Comparison of ENCODE assay signal across 23 mouse cellular contexts in the genomic region with DNA sequence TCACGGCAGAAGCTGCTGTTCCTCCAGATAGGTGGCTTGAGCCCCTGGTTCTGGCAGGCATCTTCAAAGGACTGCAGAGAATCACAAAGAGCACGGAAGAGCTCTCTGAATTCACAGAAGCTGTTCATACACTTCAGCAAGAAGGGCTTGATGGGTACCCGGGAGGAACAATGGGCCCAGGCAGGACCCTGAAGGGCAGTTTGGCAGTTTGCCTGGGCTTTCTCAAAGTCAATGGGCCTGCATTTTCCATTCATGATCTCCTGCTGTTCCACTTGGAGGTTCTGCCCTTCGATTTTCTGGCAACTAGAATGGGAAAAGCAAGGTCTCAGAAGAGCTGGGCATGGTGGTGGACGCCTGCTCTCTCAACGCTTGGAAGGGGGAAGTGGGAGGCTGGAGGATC. TPM values are rescaled to one million over a fixed set of nuclear protein-coding genes. Genes with fewer than 3 reads are reported as not detected.
DNase-seq lines count a peak whose midpoint lies in the region; ATAC-seq lines count a peak whose summit lies in the region.
"Had no signal": no experiment of that assay in that cellular context is flagged by ENCODE, and none has a peak within 500 bp of the region (broad histone marks: within the 10 kb centered on the region; RNA-seq: fewer than 3 reads in every experiment).

No protein-coding gene starts in this region.

- ATAC-seq in frontal cortex, adult (ENCODE audit: low TSS enrichment) = no peak
- ATAC-seq in kidney, embryonic 14.5 days (ENCODE audit: low FRiP score, low TSS enrichment) = no peak
- ATAC-seq: activated CD4-positive, CD25-positive, alpha-beta regulatory T cell, adult 4 months; intestine, postnatal 0 days; midbrain, embryonic 16.5 days had no signal

- intact Hi-C loops in left cerebral cortex, postnatal 4 days (cut with DNase I) = no loop called here
- intact Hi-C loops in left cerebral cortex, postnatal 36 days (cut with DNase I) = no loop called here

- H3K9ac ChIP-seq in kidney, embryonic 14.5 days (ENCODE audit: low read depth, low read length) = no peak overlapping the region
- H3K9ac ChIP-seq: embryonic facial prominence, embryonic 12.5 days; hindbrain, embryonic 15.5 days; limb, embryonic 13.5 days; liver, embryonic 13.5 days; lung, embryonic 15.5 days; stomach, embryonic 15.5 days had no signal

- no peaks in the 10 kb centered on the region for H3K36me3 ChIP-seq in kidney, embryonic 14.5 days (ENCODE audit: control insufficient read depth, insufficient read depth, low read length)
- H3K36me3 ChIP-seq: embryonic facial prominence, embryonic 12.5 days; hindbrain, embryonic 15.5 days; limb, embryonic 13.5 days; liver, embryonic 13.5 days; lung, embryonic 15.5 days; stomach, embryonic 15.5 days had no signal

- WGBS in kidney, embryonic 14.5 days = 74% methylated on average over 6 of the region's 6 CpGs

- H3K27ac ChIP-seq in kidney, embryonic 14.5 days (ENCODE audit: low read depth, low read length) = no peak overlapping the region
- H3K27ac ChIP-seq: embryonic facial prominence, embryonic 12.5 days; hindbrain, embryonic 15.5 days; layer of hippocampus, adult 2 months; limb, embryonic 13.5 days; liver, embryonic 13.5 days; lung, embryonic 15.5 days; stomach, embryonic 15.5 days had no signal

- H3K4me1 ChIP-seq in kidney, embryonic 14.5 days (ENCODE audit: control insufficient read depth, insufficient read depth, low read length) = no peaks in the 10 kb centered on the region
- H3K4me1 ChIP-seq: embryonic facial prominence, embryonic 12.5 days; limb, embryonic 13.5 days; liver, embryonic 13.5 days; stomach, embryonic 15.5 days had no signal

- no peaks in the 10 kb centered on the region for H3K9me3 ChIP-seq in kidney, embryonic 14.5 days (ENCODE audit: control insufficient read depth, low read length)
- H3K9me3 ChIP-seq: embryonic facial prominence, embryonic 12.5 days; hindbrain, embryonic 15.5 days; limb, embryonic 13.5 days; liver, embryonic 13.5 days; lung, embryonic 15.5 days; stomach, embryonic 15.5 days had no signal

- DNase-seq in frontal cortex, postnatal 36 days (ENCODE audit: low spot score in 2 of 2) = peak; percentile 6 to 11
- peak; percentile 75 for DNase-seq in left cerebral cortex, postnatal 4 days
- no peak for DNase-seq in left cerebral cortex, postnatal 36 days (ENCODE audit: low spot score in 2 of 2)
- DNase-seq in right cerebral cortex, postnatal 10 days (ENCODE audit: low spot score in 2 of 2) = peak; percentile 46 to 50
- DNase-seq in right cerebral cortex, postnatal 36 days (ENCODE audit: low spot score in 2 of 2) = no peak
- DNase-seq in brain, adult 2 months (ENCODE audit: low read depth, low spot score) = peak; percentile 31
- DNase-seq: adrenal gland, postnatal 10 days; kidney, postnatal 10 days; liver, embryonic 13.5 days; thymus, adult 18-20 months; thymus, postnatal 4 days had no signal

- no peaks in the 10 kb centered on the region for H3K27me3 ChIP-seq in kidney, embryonic 14.5 days (ENCODE audit: control insufficient read depth, insufficient read depth, low read length)
- H3K27me3 ChIP-seq: embryonic facial prominence, embryonic 12.5 days; hindbrain, embryonic 15.5 days; limb, embryonic 13.5 days; liver, embryonic 13.5 days; lung, embryonic 15.5 days; stomach, embryonic 15.5 days had no signal

- H3K4me3 ChIP-seq in kidney, embryonic 14.5 days (ENCODE audit: low read length) = no peak overlapping the region
- H3K4me3 ChIP-seq: embryonic facial prominence, embryonic 12.5 days; hindbrain, embryonic 15.5 days; layer of hippocampus, adult 2 months; limb, embryonic 13.5 days; liver, embryonic 13.5 days; lung, embryonic 15.5 days; stomach, embryonic 15.5 days had no signal

- no peak overlapping the region for H3K4me2 ChIP-seq in kidney, embryonic 14.5 days (replicated peaks; ENCODE audit: low read depth, low read length)
- H3K4me2 ChIP-seq: embryonic facial prominence, embryonic 12.5 days; heart, embryonic 11.5 days; hindbrain, embryonic 15.5 days; limb, embryonic 13.5 days; liver, embryonic 13.5 days; lung, embryonic 15.5 days; stomach, embryonic 15.5 days had no signal

RNA-seq across cellular contexts. Expression of gene Zan, which starts 43.0 kb away (rescaled TPM):
- total RNA-seq in left cerebral cortex, postnatal 4 days (2021) = under 1 TPM; 0.30 to 0.74 TPM
- under 1 TPM; 0.37 to 0.39 TPM for total RNA-seq in left cerebral cortex, postnatal 36 days (2021)
- polyA plus RNA-seq in kidney, embryonic 14.5 days (2014; fragmentation: Nextera tagmentation; extraction: Ambion mirVana) = 0.17 and 0.60 TPM in 2 replicates

Comparison
In these comparisons a context has a peak if more than half of its experiments do, and no peak if none do; other contexts are left out.
1. DNase-seq: peak in frontal cortex, postnatal 36 days (2 of 2), left cerebral cortex, postnatal 4 days (single experiment), right cerebral cortex, postnatal 10 days (2 of 2) and brain, adult 2 months (single experiment); none in left cerebral cortex, postnatal 36 days (0 of 2) and right cerebral cortex, postnatal 36 days (0 of 2).